Mouse (Mus musculus): ENCODE data around the gene Abhd14b.

Abhd14b gene

GRCm38 (mm10) chr9:106459946-106460345, 12.7 kb downstream of the Abhd14b start:
- DNase-seq (ENCODE audit: low read depth, low spot score), result no peak

- DNase-seq (ENCODE audit: low read depth, low spot score), result no peak
Measured at GRCm38 (mm10) chr9:106460401-106461025, 13.3 kb downstream of the Abhd14b start.

- DNase-seq (ENCODE audit: low read depth, low spot score), result no peak
Measured at GRCm38 (mm10) chr9:106461026-106461415, 13.8 kb downstream of the Abhd14b start.

- no peak for DNase-seq (ENCODE audit: low read depth, low spot score)
Measured at GRCm38 (mm10) chr9:106461641-106462429, 14.6 kb downstream of the Abhd14b start.

GRCm38 (mm10) chr9:106462430-106462800, 15.2 kb downstream of the Abhd14b start:
- DNase-seq (ENCODE audit: low read depth, low spot score), result no peak

GRCm38 (mm10) chr9:106463122-106464063, 16.1 kb downstream of the Abhd14b start:
- DNase-seq (ENCODE audit: low read depth, low spot score), result no peak

GRCm38 (mm10) chr9:106464751-106465541, 17.7 kb downstream of the Abhd14b start:
- DNase-seq (ENCODE audit: low read depth, low spot score), result peak; percentile 57

- no peak for DNase-seq (ENCODE audit: low read depth, low spot score)
Measured at GRCm38 (mm10) chr9:106465571-106466200, 18.4 kb downstream of the Abhd14b start, which contains the start of gene Gpr62. Gpr62 (minus strand) TSS chr9:106465938.

GRCm38 (mm10) chr9:106466721-106467120, 19.5 kb downstream of the Abhd14b start:
- no peak for DNase-seq (ENCODE audit: low read depth, low spot score)

GRCm38 (mm10) chr9:106467746-106468145, 20.5 kb downstream of the Abhd14b start:
- no peak for DNase-seq (ENCODE audit: low read depth, low spot score)

GRCm38 (mm10) chr9:106469317-106469716, 22.1 kb downstream of the Abhd14b start:
- DNase-seq (ENCODE audit: low read depth, low spot score), result peak; percentile 51

- no peak for DNase-seq (ENCODE audit: low read depth, low spot score)
Measured at GRCm38 (mm10) chr9:106469776-106470175, 22.5 kb downstream of the Abhd14b start.

GRCm38 (mm10) chr9:106470991-106471750, 23.9 kb downstream of the Abhd14b start:
- no peak for DNase-seq (ENCODE audit: low read depth, low spot score)

- DNase-seq (ENCODE audit: low read depth, low spot score), result no peak
Measured at GRCm38 (mm10) chr9:106471892-106472291, 24.6 kb downstream of the Abhd14b start.

- no peak for DNase-seq (ENCODE audit: low read depth, low spot score)
Measured at GRCm38 (mm10) chr9:106472321-106472720, 25.1 kb downstream of the Abhd14b start.

- DNase-seq (ENCODE audit: low read depth, low spot score), result no peak
Measured at GRCm38 (mm10) chr9:106473081-106473752, 26.0 kb downstream of the Abhd14b start.

- DNase-seq (ENCODE audit: low read depth, low spot score), result no peak
Measured at GRCm38 (mm10) chr9:106473753-106474105, 26.5 kb downstream of the Abhd14b start.

GRCm38 (mm10) chr9:106474456-106474855, 27.2 kb downstream of the Abhd14b start:
- DNase-seq (ENCODE audit: low read depth, low spot score), result peak; percentile 71

- DNase-seq (ENCODE audit: low read depth, low spot score), result peak; percentile 15
Measured at GRCm38 (mm10) chr9:106475046-106475445, 27.8 kb downstream of the Abhd14b start.

- DNase-seq (ENCODE audit: low read depth, low spot score), result no peak
Measured at GRCm38 (mm10) chr9:106475663-106476001, 28.4 kb downstream of the Abhd14b start, which contains the start of gene Rrp9. Rrp9 (plus strand) TSS chr9:106475963.
